In genomic region chr13:20133602-20134394, GRCm38 (mm10) we compare ENCODE assay signal across 7 mouse cellular contexts. TPM values are rescaled to one million over a fixed set of nuclear protein-coding genes. Genes with fewer than 3 reads are reported as not detected.
DNase-seq lines count a peak whose midpoint lies in the region; ATAC-seq and TF ChIP-seq lines count a peak whose summit lies in the region.

No protein-coding gene starts in this region.

- no peaks in the 10 kb centered on the region for H3K9me3 ChIP-seq in hindbrain, embryonic 15.5 days

- peak; percentile 68; the same call in 1 of the 2 replicates for ATAC-seq in hindbrain, embryonic 15.5 days (ENCODE audit: low FRiP score, low read depth)

- H3K36me3 ChIP-seq in hindbrain, embryonic 15.5 days: no peaks in the 10 kb centered on the region
- H3K36me3 ChIP-seq in thymus, adult 2 months (ENCODE audit: control insufficient read depth, insufficient read depth, low read length): no peaks in the 10 kb centered on the region

- peaks cover 12% of the 10 kb centered on the region for H3K4me1 ChIP-seq in hindbrain, embryonic 15.5 days (replicated peaks)
- peaks cover 16% of the 10 kb centered on the region for H3K4me1 ChIP-seq in thymus, adult 2 months (replicated peaks; ENCODE audit: control insufficient read depth, insufficient read depth, low read length)

- H3K27me3 ChIP-seq in hindbrain, embryonic 15.5 days: no peaks in the 10 kb centered on the region
- H3K27me3 ChIP-seq in thymus, adult 2 months (ENCODE audit: control insufficient read depth, insufficient read depth, low read length): no peaks in the 10 kb centered on the region

- 26% methylated on average over 6 of the region's 6 CpGs for WGBS in hindbrain, embryonic 15.5 days
- WGBS in thymus, adult 2 months: 65% methylated on average over 6 of the region's 6 CpGs

- DNase-seq in right cerebral cortex, postnatal 10 days (ENCODE audit: low spot score in 2 of 2): peak; percentile 37 to 38
- no peak for DNase-seq in right cerebral cortex, adult 18-20 months
- DNase-seq in gastrocnemius, adult 2 months: peak; percentile 56
- DNase-seq in lung, postnatal 10 days: peak; percentile 86
- no peak for DNase-seq in thymus, adult 2 months
- no peak for DNase-seq in natural killer cell, adult 2 months (ENCODE audit: low spot score in 2 of 2)

- H3K4me2 ChIP-seq in hindbrain, embryonic 15.5 days: no peak overlapping the region

- H3K27ac ChIP-seq in gastrocnemius, adult 2 months: peak overlapping the region; percentile 57
- H3K27ac ChIP-seq in hindbrain, embryonic 15.5 days (replicated peaks): peak overlapping the region; percentile 10; the same call in 1 of the 2 replicates
- H3K27ac ChIP-seq in thymus, adult 2 months (ENCODE audit: control insufficient read depth, insufficient read depth, low read length): no peak overlapping the region; the same call in 1 of the 2 replicates

- TF ChIP-seq CTCF in gastrocnemius, adult 2 months (IDR thresholded peaks at IDR 0.05): no peak
- no peak for TF ChIP-seq CTCF in thymus, adult 2 months (IDR thresholded peaks at IDR 0.05; ENCODE audit: borderline replicate concordance, control insufficient read depth, extremely low read depth, insufficient read depth, low read length, poor library complexity)

- no peak for TF ChIP-seq POLR2A in thymus, adult 2 months (IDR thresholded peaks at IDR 0.05; ENCODE audit: control insufficient read depth, extremely low read depth, insufficient read depth, low read length, poor library complexity)

- H3K4me3 ChIP-seq in gastrocnemius, adult 2 months: no peak overlapping the region
- no peak overlapping the region for H3K4me3 ChIP-seq in hindbrain, embryonic 15.5 days
- H3K4me3 ChIP-seq in thymus, adult 2 months (ENCODE audit: control insufficient read depth, insufficient read depth, low read length): no peak overlapping the region

- intact Hi-C loops in gastrocnemius, adult 2 months (cut with DNase I): loop anchor here (5.0 kb wide), 1 partner anchor 36 kb away; no protein-coding TSS in a partner anchor

- H3K9ac ChIP-seq in hindbrain, embryonic 15.5 days: no peak overlapping the region

RNA-seq across cellular contexts. Expression of gene Elmo1, which starts 43.4 kb away (rescaled TPM):
- total RNA-seq in gastrocnemius, adult 2 months (2021): 1 to 10 TPM; 4.1 to 4.3 TPM
- 39.7 and 47.9 TPM in 2 replicates for polyA plus RNA-seq in hindbrain, embryonic 15.5 days (2015; fragmentation: Nextera tagmentation; extraction: Ambion mirVana)
- 50.2 and 52.5 TPM in 2 replicates for polyA plus RNA-seq in thymus, adult 2 months (2012; rRNA removed)

Comparison
In these comparisons a context has a peak if more than half of its experiments do, and no peak if none do; other contexts are left out.
1. DNase-seq: peak in right cerebral cortex, postnatal 10 days (2 of 2), gastrocnemius, adult 2 months (single experiment) and lung, postnatal 10 days (single experiment); none in right cerebral cortex, adult 18-20 months (single experiment), thymus, adult 2 months (single experiment) and natural killer cell, adult 2 months (0 of 2).